Mouse (Mus musculus): Measurements from ENCODE around the gene Dynlrb2.

The Dynlrb2 gene

DNA sequence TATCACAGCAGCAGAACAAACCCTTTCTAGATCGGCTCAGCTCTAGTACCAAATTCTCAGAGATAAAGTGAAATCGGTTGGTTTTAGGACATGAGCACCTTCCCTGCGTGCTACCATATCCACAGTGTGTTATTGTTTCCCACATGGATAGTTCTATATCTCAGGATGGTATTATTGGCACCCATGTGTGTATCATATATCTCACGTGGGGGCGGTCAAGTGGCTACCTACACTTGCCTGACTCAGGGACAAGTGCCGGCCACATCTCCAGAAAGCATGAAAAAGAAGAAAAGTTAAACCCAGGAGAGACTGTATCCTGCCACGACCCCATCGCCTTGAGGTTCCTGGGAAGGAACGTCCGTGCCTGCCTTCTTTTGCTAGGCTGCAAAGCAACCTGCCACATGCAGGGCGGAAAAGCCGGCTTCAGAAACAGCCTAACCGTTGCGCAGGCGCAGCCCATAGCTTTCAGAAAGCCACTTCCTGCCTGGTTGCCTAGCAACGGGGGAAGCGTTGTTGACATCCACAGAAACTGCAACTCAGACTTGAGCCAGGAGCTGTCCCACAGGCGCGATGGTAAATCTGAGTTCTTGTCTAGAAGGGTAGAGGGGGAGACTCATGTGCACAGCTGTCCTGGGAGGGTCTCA, at the start of gene Dynlrb2:
Gene Dynlrb2, plus strand, starts transcription at position 498 of the 644 bp plus-strand sequence.
- peak; percentile 78 for DNase-seq (ENCODE audit: low spot score)

DNA sequence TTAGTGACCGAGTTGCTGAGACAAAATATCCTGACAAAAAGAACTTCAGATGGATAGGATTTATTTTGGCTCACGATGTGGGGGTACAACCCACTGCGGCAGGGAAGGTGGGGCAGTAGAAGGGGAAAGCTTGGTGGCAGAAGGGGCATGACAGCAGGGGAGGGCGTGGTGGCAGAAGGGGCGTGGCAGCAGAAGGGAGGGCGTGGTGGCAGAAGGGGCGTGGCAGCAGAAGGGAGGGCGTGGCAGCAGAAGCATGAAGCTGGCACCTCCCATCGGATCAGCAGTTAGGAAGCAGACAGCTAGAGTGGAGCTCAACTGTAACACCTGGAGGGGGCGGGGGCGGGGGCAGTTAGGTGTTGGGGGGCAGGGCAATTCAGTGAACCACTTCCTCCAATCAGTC, 46.2 kb upstream of the Dynlrb2 start:
- DNase-seq (ENCODE audit: low spot score): no peak

DNA sequence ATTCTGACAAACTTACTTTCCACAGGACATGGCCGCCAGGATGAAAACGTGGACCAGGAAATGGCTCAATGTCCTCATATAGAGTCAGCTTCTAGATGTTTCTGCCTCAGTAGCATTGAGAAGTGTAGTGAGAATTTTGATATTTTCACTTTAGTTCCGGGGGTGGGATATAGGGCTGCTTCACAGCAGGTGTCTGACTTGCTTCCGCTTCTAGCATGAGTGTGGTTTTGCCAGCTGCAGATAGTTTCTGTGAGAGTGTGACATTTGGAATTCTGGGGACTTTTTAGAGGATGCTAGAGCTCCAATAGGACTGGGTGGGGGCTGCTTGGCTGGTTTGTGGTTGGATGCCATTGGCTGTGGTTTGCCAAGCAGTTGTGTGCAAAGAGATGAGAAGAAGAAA, 43.3 kb upstream of the Dynlrb2 start:
- DNase-seq (ENCODE audit: low spot score): no peak

DNA sequence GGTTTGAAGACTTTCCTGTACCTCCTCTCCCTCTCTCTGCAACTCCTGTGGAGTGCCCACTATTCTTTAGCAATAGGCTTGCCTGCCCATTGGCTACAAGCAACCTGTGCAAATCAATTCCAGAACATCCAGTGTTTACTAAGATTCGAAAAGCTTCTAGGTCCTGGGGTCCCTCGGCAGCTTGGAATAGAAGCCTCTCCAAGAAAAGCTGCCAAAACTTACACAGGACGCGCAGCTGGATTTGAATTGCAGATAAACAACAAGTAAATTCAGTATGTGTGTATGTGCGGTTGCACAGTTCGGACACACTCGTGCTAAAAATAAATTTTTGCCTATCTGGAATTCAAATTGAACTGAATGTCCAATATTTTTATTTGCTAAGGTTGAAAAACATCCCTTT, 38.2 kb upstream of the Dynlrb2 start:
- no peak for DNase-seq (ENCODE audit: low spot score)

DNA sequence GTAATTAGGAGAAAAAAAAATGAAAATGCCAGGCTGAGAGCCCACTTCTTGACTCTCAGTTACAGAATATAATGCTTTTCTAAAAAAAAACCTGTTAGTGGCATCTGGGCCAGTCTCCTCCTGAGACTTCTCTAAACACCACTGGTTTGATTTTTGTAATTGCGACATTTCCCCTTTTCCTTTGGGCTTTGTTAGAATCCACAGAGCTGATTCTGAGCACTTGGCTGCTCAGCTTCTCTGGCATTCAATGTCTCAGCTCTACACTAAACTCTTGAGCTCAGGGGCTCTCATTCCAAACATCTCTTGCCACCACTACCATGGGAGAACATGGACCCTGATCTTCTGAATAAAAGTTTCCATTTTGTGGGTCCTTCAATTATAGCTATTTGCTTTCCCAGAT, 37.7 kb upstream of the Dynlrb2 start:
- no peak for DNase-seq (ENCODE audit: low spot score)

DNA sequence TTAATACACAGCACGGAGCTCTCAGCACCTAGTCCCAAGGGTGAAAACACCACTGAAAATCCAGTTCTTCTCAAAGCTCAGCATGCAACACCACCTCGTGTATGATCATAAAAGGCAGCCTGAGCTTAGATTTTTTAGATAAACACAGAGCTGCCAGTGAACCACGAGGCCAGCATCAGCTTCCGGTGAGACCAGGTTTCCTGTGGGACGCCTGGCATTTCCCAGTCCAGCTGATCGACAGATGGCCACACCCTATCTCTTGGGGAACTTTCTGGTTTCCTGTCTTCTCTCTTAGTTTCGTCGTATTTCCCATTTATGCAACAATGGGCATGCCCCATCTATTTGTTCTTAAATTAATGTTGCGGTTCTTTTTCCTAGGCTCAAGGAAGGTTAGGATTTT, 26.8 kb upstream of the Dynlrb2 start:
- DNase-seq (ENCODE audit: low spot score): no peak

DNA sequence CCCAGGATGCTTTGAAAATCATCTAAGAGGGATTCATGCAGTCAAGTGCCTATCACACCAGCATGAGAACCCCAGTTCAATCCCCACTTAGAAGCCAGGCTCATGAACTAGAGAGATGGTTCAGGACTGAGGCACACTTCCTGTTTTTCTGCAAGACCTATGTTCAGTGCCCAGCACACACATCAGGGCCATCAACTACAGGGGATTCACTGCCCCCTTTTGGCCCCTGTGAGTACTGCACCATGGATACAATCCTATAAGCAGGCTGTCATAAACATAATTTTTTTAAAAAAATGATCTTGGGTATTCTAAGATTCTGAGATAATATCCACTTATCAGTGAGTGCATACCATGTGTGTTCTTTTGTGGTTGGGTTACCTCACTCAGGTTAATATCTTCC, 26.1 kb upstream of the Dynlrb2 start:
- no peak for DNase-seq (ENCODE audit: low spot score)

DNA sequence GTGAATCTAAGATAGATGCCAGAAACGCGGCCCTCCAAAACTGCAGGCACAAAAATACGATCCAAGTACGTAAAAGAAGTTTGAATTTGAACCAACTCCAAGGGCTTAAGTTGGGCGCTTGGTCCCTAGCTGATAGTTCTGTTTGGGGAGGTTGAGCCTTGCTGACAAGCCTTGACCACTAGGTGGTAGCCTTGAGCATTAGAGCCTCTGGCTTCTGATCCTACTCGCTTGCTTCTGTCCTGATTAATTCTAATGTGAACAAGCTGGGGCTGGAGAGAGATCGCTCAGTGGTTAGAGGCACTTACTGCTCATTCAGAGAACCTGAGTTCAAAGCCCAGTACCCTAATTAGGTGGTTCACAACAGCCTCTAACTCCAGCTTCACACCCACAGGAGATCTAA, 23.9 kb upstream of the Dynlrb2 start:
- peak; percentile 51 for DNase-seq (ENCODE audit: low spot score)

DNA sequence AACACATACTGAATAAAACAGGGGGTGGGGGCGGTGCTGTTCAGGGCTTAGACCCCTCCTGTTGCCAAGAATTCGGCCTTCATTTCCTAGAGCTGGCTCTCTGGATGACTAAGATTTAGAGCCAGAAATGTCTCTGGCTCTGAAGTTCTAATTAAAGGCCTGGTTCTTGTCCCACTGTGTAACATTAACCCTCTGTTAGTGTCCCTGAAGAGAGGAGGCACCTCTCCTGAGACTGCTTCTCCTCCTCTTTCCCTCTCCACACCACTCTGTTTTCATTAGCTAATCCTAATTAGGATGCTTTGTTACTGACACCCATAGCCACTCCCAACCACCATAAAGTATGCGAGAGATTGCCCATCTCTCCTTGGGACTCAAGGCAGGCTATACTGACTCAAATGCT, 22.0 kb upstream of the Dynlrb2 start:
- DNase-seq (ENCODE audit: low spot score): no peak

DNA sequence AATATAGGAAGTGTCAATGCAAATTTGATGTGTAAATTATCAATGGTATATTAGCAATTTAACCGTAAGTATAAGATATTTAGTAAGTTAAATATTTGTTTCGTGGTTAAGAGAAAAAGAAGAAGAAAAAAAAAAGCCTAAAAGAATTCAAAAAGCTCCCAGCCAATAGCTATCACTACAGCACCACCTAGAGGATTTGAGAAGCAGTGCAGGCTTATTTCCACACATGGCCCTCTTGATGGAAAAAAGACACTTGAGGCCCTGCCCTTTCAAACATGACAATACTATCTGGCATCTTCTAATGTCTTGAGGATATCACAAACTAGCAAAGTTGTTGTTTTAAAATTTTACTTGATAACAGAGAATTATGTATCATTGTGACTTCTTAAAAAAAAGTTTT, 20.7 kb upstream of the Dynlrb2 start:
- no peak for DNase-seq (ENCODE audit: low spot score)

DNA sequence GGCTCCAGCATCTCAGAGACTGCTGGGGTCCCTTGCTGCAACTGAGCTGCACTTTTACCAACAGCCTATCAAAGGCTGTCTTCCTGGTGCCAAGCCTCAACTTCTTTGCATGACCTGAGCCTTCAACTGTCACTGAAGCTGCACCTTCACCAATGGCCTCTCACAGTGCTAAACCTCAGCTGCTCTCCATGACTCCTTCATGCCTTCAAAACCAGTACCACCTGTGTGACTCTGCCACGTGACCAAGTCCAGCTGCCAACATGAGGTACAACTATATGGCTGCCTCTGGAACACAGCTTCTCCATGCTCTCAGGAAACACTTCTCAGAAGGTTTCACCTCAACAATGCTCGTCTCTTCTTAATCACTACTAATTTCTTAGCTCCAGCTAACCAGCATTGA, 16.2 kb upstream of the Dynlrb2 start:
- no peak for DNase-seq (ENCODE audit: low spot score)

DNA sequence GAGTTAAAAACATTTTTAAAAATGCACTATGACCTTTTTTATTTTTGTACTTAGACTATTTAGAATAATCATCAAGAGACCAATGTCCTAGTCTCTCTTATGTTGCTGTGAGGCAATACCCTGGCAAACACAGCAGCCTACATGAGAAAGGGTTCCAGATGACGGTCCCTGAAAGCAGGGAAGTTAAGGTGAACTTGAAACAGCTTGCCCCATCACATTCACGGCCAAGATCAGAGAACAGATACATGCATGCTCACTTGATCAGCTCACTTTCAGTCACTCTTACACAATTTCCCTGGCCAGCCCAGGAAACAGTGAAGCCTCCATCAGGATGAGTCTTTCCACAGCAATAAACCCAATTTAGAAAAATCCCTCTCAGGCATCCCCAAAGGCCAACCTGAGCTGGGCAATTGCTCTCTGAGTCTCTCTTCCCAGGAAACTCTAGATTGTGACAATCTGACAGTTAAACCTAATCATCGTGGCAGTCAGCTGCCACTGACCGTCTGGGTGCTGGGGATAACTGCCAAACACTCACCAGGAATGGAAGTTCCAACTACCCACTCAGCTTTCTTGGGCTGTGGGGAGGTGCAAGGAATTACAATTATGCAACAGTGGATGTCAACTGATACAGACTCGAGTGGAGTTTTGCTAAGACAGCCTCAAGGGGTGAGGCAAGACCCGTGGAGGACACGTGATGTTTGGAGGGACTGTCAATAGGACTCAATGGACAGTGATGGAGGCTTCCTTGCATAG, 4.5 kb upstream of the Dynlrb2 start:
- no peak for DNase-seq (ENCODE audit: low spot score)

DNA sequence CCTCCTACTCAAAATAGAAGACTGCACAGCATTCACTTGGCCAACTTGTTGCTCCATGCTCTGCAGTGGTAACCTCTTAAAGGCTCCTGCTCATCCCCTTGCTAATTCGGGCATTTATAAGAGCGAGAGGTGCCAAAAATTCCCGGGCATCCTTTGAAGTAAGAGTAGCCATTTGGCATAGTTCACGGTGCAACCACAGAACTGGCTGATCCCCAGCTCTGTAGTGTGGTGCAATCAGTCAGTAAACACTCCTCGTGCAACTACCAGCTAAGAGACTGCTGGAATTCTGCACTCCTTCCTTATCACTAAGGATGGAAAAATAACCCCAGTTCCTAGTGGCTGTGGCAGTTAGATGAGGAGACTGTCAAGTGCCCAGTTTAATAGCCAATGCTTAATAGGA, 3.9 kb downstream of the Dynlrb2 start:
- peak; percentile 36 for DNase-seq (ENCODE audit: low spot score)

DNA sequence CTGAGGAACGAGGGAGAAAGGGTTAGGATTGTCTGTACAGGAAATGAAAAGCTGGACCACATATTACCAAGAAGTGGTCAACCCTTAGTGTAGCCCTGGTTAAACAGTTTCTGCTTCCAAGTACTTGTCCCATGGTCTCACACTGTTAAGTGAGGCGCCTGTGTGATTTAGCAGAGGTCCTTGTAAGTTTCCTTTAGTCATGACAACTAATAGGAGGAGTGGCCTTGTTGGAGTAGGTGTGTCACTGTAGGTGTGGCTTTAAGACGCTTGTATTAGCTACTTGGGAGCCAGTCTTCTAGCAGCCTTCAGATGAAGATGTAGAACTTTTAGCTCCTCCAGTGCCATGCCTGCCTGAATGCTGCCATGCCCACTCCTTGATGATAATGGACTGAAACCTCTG, 4.5 kb downstream of the Dynlrb2 start:
- DNase-seq (ENCODE audit: low spot score): no peak

DNA sequence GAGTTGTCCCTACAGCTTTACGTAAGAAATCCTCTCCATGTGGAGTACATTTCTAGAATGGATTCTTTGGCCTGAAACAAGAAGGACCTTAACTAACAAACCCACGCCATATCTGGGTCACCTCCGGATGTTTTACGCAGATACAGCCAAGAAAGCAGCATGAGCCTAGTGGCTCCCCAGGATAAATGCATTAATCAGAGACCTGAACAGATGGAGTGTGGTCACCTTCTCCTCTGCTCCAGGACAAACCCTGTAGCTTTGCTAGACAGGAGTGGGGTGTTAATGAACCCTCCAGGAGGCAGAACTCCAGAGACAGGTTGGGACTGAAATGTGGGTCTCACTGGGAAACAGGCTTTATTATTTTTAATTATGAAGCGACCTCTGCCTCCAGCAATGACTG, 14.9 kb downstream of the Dynlrb2 start:
- DNase-seq (ENCODE audit: low spot score): no peak

DNA sequence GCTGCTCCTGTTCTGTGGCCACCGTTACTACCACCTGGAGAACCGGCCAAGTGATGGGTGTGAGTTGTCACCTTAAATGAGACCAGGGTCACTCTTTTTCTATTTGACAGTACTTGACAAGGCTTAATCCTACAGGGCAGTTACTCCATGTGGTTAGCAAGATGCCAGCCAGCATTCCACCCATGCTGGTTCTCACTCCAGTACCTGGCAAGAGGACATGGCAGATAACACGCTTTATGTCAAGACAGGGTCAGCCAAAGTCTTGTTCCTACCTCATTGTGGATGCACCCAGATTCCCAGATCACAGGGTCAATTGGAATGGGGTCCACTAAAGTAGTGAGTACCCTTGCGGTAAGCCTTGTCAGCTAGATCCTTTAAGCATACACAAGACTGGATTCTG, 16.4 kb downstream of the Dynlrb2 start:
- no peak for DNase-seq (ENCODE audit: low spot score)

DNA sequence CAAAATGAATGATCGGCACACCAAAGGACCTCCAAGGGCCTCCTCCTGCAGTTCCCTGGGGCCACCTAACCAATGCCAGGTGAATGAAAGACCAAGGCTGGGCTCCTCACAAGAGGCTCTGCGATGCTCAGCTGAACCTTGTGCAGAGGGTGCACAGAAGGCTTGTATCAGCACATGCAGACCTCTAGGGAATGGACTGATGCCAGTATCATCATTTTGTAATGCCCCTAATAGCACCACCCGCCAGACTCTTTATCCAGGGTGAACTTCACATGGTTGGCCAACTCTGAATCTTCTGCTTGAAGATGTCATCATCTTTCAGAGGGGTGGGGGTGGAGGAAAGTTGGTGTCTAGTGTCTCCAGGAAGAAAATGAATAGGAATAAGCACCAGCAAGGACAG, 16.9 kb downstream of the Dynlrb2 start:
- DNase-seq (ENCODE audit: low spot score): no peak

DNA sequence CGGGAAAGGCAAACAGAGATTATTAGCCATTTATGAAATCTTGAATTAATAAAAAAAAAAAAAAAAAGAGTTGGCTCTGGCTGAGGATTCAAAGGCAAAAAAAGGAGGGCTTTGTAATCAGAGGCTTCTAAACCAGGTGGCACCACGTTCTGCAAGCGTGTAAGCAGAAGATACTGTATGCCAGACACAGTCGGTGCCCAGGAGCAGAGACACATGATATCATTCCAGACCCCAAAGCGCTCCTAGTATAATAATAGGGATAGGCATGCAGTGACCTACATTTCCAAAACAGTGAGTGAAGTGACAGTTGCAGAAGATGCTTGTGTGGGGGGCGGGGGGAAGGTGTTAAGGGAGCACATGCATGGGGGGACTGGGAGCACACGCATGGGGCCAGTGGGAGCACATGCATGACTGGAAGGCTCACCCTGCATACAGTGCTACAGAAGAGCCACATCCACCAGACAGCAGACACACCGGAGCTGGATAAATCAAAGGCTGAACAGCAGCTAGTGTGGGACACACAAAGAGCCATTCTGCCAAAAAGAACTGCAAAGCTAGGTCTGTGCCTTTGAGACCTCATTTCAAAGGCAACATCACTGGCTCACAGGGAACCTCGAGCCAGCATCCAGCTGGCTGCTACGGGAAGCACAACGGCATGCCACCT, 17.5 kb downstream of the Dynlrb2 start:
- DNase-seq (ENCODE audit: low spot score): no peak

DNA sequence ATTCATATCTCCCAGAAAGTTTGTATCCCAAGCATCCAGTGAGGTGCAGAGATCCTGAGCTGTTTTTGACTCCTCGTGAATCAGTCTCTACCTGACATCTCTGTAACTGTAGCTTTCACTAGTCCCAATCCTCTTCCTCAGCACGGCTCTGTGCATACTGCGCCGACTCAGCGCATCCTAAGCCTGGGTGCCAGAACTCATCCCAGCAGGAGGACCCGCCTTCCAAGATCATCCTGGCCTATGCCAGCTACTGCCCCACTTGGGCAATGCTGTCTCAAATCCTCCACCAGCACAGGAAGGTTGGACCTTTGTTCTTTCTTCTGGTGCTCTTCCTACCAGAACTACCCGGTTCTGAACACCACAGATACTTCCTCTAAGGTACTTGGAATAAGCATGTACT, 20.1 kb downstream of the Dynlrb2 start:
- DNase-seq (ENCODE audit: low spot score): no peak

DNA sequence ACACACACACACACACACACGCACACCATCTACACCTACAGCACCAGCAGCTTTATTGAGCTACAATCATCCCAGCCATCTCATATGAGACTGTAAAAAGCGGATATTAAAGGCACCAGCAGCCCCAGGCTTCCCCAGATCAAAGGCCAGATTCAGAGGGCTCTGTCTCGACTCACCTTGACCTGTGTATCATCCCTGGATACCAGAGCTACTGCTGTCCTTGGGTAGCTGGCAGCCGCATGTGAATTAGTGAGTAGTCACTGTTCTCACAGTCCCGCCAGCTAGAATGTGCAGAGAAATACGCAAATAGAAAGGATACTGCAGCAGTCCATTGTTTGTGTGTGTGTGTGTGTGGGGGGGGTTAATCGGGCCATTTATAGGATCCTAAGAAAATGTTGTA, 24.0 kb downstream of the Dynlrb2 start:
- no peak for DNase-seq (ENCODE audit: low spot score)

DNA sequence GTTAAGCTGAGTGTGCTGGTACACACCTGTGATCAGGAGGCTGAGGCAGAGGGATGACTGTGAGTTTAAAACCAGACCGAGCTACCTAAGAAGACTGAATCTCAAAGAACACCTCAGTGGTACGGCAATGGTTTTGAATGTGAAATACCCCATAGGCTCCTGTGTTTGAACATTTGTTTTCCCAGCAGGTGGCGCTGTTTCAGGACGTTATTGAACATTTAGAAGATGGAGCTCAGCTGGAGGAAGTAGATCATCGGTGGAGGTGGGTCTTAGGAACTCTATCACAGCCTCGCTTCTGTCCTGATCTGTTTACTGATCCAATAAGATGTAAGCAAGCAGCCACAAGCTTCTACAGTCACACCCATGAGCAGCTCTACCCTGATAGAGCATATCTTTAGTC, 28.3 kb downstream of the Dynlrb2 start:
- DNase-seq (ENCODE audit: low spot score): no peak

DNA sequence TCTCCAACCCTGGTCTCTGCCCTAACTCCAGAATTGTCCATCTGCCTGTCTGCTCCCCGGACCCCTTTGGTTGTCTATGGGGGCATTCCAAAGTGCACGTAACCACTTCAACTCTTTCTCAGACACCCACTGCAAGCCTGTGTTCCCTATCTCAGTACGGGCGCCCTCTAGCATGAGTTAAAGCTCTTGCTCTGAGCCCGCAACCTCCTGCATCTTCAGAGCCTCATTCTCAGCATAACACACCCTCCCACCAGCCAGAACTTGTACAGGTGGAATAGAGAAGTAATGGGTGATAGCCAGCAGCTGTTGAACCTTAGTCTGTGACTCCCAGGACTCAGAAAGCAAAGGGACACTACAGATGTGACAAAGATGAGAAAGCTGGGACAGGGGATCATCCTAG, 32.0 kb downstream of the Dynlrb2 start:
- DNase-seq (ENCODE audit: low spot score): no peak

DNA sequence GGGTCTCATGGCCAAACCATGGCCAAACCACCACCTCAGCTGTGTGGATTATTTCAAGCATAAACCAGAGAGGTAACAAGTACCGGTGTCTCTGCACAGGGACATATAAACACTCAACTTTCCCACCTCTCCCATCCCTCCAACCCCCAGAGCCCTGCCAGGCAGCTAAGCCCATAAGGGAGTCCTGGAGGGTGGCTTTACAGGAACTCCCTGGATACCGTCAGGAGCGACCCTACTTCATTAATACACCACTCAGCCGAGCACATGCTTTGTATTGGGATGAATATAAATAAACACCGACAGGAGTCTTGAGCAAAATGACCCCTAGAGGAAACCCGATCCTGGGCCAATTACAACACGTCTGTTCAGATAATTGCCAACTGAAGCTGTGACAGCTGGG, 34.0 kb downstream of the Dynlrb2 start:
- no peak for DNase-seq (ENCODE audit: low spot score)

DNA sequence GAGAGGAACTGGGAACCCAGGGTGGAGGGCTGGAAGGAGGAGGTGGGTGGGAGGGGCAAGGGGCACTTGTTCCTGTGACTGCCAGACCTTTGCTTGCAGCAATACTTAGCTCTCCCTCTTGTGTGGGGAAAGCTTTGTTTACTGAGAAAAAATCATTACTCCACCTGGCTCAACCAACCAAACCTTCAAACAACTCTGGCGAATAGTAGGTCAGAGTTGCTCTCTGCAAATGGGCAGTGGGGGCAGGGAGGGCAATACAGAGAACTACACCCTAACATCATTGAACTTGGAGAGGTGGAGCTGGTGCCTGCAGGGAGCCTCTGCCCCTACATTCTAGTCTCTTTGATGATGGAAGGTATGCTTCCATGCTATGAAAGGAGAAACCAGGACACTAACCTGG, 35.4 kb downstream of the Dynlrb2 start:
- DNase-seq (ENCODE audit: low spot score): no peak
